Mouse (Mus musculus): Measurements from ENCODE around the gene Zbtb9.

Gene Zbtb9

GRCm38 (mm10) chr17:27012909-27013308 is 39.9 kb downstream of the Zbtb9 start:
- DNase-seq: no peak

- DNase-seq: peak; percentile 93 to 94
Observed at GRCm38 (mm10) chr17:27017564-27018499, 44.9 kb downstream of the Zbtb9 start.

DNA sequence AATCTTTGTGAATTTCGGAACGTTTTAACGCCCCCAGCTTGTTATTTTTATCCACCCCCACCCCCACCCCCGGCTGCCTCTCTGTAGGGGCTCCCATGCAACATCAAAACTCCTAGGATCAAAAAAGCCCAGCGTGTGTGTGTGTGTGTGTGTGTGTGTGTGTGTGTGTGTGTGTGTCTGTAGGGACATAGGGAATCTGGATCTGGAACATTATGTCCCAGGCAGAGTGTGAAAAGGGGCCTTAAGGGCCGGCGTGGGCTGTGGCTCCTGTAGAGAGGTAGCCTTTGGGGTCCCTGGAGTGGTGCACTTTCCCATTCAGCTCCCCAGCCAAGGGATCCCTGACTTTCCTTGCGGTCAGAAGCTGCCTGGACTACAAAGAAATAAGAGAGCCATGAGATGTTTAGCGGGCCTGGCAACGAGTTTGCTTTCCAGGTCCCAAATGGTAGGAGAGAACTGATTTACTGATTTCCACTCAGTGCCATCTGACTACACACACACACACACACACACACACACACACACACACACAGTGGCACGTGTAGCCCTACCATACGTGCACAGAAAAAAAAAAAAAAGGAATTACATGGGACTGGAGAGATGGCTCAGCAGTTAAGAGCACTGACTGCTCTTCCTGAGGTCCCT is 45.7 kb downstream of the Zbtb9 start:
- DNase-seq: peak in 1 of 2 experiments; percentile 51

DNA sequence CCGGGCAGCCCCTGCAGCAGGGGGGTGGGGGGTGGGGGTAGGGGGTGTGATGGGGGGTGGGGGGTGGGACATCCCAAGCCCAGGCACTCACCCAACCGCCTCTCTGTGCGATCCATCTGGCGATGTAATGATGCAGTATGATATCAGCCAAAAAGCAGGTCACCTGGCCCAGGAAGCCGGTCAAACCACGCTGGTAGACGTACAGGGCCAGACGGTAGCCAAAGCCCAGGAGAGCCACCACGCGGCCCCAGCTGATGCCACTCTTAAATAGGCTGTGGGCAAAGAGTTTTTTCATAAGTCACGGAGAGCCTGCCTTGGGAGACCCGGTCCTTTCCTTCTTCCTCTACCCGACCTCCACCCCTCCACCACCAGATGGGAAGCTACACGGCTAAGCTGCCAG is 48.1 kb downstream of the Zbtb9 start:
- peak; percentile 88 to 91 for DNase-seq

- DNase-seq: no peak
Observed at GRCm38 (mm10) chr17:27021736-27022135, 48.8 kb downstream of the Zbtb9 start.

GRCm38 (mm10) chr17:27023342-27023741 is 50.4 kb downstream of the Zbtb9 start:
- DNase-seq: no peak

- no peak for DNase-seq
Observed at GRCm38 (mm10) chr17:27025326-27025902, 52.4 kb downstream of the Zbtb9 start.

GRCm38 (mm10) chr17:27025951-27026350 is 53.0 kb downstream of the Zbtb9 start:
- no peak for DNase-seq

DNA sequence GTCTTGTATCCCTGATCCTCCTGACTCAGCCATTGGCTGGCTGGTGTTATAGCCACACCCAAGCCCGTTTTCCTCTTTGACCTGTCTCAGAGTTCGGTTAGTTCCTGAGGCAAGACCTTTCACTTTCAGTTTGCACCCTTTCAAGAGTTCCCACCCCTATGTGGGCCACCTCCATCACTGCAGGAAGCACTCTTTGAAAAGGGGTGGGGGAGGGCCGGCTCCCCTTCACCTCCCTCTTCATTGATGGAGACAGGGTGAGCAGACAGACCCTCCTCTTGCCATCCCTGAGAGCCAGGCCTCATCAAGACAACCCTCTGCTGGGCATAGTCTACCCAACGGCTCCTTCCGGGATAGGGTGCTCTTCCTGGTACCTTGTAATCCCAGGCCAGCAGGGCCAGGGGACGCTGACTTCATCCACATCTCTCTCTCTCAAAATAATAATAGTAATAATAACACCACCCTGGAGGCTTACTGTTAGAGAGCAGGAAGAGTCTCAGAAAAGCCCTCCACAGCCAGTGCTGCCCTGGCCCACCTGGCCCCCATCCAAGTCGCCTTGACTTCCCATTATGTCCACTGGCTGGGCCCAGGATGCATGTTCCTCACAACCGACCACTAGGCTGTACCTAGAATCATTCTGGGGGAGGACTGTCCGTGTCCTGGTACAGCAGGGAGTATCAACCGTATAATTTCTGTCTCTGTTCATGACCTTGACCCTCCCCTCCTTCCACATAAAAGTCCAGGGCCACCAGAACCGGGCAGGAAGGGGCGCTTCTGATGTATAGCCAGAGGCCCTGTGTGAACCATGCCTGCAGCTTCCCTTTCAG is 54.7 kb downstream of the Zbtb9 start:
- DNase-seq: peak; percentile 67 to 82

DNA sequence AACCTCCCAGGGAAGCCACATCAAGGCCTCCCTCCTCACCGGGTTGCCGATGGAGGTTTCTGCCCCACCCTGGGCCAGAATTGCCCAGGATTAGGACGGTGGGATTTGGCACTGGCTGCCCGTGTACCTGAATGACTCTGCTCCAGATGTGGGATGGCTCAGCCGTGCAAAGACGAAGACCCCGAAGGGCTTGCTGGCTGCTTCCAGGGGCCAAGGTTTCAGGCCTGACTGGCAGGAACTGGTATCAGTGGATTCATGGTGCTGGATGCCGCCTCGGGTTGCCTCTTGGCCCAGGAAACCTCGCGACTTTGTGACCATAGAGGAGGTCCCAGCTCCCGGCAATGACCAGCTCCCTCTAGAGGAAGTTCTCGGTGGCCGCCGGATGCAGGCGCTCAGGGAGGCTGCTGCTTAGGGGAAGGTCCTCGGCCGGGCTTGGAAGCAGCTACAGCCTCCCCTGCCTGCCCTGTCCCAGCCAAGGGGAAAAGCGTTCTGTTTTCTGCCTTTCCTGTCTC is 55.4 kb downstream of the Zbtb9 start:
- peak; percentile 94 to 95 for DNase-seq

GRCm38 (mm10) chr17:27028909-27029308 is 55.9 kb downstream of the Zbtb9 start, which contains the start of gene Bak1:
Gene Bak1 (minus strand): TSS chr17:27029009.
- no peak for DNase-seq

- DNase-seq: no peak
Observed at GRCm38 (mm10) chr17:27029431-27029830, 56.5 kb downstream of the Zbtb9 start.

DNA sequence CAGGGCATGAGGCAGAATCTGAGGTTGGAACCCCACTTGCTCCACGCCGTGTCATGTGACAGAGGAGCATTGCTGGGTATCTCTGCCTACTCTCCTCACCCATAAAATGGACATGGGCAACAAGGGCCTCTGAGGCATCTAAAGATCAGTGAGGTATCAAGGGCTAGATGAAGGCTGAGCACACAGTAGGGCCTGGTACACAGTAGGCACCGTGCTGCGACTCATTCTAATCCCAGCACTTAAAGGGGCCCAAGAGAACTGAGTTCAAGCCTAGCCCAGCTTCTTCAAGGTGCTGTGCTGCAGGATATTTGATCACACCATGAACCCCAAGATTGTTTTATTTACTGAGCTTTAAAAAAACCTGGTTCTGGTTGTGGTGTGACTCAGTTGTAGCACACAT is 57.9 kb downstream of the Zbtb9 start:
- no peak for DNase-seq

DNA sequence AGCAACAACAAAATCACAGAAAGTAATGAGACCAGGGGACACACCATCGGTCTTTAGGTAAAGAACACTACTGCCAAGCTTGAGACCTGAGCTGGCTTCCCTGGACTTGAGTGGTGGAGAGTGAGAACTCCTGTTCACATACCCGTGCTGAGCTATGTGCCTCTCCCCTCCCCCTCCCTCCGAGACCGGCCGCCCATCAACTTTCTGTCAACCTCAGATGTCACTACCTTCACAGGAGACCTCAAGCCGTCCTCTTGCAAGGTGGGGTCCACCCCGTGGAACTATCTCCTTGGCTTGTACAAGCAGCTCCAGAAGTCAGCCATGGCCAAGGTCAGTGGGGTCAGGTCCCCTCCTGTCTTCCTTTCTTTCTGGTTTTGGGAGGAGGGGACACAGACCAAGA is 59.4 kb downstream of the Zbtb9 start:
- DNase-seq: no peak

- peak; percentile 90 to 92 for DNase-seq
Observed at GRCm38 (mm10) chr17:27032869-27033268, 59.9 kb downstream of the Zbtb9 start.

- DNase-seq: no peak
Observed at GRCm38 (mm10) chr17:27036465-27036864, 63.5 kb downstream of the Zbtb9 start.

GRCm38 (mm10) chr17:27038335-27039050 is 65.5 kb downstream of the Zbtb9 start:
- DNase-seq: no peak

DNA sequence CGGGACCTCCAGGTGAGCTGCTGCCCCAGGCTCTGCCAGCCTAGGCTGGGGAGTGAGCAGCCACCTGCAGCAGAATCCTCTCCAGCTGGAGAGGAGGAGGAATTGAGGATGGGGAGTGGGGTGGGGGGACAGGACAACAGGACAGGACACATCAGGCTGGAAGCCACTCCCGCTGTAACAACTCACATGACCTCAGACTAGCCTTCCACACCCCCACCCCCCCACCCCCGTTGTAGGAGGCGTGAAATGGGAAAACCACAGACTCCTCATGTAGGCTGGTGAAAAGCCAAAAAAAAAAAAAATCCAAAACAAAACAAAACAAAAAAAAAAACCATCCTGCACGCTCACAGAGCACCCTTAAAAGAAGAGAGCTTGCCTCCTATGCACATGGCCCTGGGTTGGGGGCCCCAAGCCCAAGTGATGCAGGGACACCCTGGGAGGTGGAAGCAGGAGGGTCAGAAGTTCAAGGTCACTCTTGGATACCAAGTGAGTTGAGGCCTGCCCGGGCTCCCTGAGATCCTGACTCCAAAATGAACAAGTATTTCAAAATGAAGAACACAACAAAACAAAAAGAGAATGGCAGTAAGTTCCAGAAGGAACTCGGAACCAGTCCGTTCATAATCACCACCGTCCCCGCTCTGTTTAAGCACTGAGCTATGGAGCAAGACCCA is 66.6 kb downstream of the Zbtb9 start:
- DNase-seq: no peak

GRCm38 (mm10) chr17:27040304-27041045 is 67.5 kb downstream of the Zbtb9 start:
- no peak for DNase-seq

DNA sequence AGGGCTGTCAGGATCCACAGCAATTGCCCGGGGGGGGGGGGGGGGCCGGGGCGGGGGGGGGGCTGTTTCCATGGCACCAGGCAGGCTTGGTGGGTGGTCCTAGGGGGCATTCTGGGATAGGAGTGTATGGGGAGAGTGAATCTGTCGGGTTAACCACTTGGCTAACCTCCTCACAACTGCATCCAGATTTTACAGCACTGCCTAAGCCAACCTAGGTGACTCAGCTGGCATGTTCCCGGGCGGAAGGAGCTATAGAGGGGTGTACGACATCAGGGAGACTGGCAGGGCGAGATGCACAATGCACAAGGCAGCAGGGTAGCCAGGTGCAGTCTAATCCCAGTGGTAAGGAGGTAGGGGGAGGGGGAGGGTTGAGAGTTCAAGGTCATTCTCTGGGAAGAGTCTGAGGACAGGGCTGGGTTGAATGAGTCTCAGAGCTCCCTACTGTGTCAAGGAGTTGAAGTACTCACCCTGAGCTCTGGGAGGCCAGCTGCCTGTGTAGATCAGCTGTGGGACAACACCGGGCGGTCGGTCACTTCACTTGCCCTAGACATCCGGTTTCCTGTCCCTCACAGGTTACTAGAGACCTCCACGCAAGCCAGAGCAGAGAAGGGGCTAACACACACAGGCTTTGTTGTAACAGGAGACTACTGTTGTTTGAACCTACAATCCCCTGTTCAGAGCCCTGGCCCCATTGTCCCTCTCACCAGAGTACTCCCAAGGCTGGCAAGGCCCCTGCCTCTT is 68.2 kb downstream of the Zbtb9 start:
- DNase-seq: no peak

Measured in cerebellum, postnatal 14 days (tissue).